Mouse (Mus musculus): ENCODE results near the gene Olfr806.

DNA sequence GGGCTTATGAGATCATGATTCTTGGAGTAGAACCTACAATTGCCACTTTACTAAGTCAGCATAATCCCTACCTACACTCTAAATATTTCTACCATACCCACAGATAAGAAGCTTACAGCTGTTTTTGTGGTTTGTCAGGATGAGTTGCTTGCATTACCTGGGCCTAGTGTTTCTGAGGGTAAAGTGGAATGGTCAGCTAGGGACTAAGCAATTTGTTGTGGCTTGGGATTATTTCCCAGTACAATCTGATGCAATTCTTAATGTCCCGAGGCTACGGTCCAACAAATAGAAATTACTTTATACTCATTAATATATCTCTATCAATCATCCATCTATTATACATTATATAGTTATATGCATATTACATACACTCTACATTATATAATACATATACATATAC lies 12.4 kb downstream of the Olfr806 start, which contains the start of gene Olfr805:
- no peak for TF ChIP-seq CTCF (IDR thresholded peaks at IDR 0.05; ENCODE audit: low read depth, low read length)
- TF ChIP-seq POLR2A (IDR thresholded peaks at IDR 0.05; ENCODE audit: borderline replicate concordance, low read depth, low read length) = no peak

Measured in bone marrow macrophage, adult 2 months (primary cell).